Mouse (Mus musculus) adrenal gland (tissue): ENCODE measurements at regions not wholly inside any gene's neighbourhood (a gene's known extent, or its start where the extent isn't known, plus 50 kb on each side); places are given as distances from the start of the nearest gene placed in this dataset.

ENCODE experiments used
- intact Hi-C: fragments of 180-260 bp; cut with DNase I; formaldehyde crosslinking; loops from one replicate; pipeline ENCODE4 v1.15.1; 2025

DNA sequence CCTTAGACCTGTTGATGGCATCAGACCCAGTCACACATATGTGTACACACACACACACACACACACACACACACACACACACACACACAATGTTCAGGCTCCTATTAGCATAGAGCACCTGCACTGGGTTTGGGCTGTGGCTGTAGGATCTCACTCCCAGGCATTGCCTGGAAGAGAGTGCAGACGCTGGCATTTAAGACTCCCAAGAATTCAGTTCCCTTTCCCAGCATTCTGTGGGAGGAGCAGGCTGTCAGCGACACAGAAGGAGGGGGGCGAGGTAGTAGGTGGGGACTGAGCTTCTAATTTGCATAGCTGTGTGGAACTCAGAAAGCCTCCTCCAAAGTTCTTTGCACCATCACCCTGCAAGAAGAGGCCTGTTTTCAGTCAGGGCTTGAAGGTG is 374.2 kb upstream of the Fam49b start:
- intact Hi-C loops, result no loop called here

DNA sequence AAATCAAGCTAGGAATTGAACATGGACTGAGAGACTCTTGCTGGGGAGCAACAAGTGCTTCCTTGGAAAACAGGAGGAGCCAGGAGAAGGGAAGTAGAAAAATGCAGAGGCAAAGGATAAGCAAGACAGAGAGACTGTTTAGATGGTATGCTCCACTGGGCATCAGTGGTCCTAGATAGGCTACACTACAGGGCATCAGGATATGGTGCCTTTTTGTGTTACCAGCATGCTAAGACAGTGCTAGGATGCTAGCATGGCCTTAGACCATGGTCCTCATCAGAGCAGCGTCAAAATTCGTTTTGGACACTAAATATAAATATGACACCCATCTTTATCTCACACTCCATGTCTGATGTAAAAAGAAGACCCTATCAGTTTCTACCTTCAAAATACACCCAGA is 374.6 kb upstream of the Fam49b start:
- intact Hi-C loops, result no loop called here

DNA sequence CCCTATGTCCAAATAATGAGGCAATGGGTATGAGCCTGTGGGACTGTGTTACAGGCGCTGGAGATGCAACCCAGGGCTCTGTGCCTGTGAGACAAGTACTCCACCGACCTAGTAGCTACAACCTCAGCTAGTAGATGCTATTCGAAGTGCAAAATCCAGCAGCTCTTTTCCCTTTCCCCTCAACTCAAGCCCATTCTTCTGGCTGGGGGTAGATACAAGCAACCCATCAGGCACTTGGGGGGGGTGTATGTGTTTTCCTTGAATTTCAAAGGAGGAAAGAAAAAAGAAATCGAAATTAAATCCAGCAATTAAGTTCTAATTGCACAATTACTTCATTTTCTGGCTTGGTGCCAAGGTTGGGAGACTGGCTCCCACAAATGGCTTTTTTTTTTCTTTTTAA is 372.4 kb upstream of the Gm21798 start:
- intact Hi-C loops, result no loop called here

DNA sequence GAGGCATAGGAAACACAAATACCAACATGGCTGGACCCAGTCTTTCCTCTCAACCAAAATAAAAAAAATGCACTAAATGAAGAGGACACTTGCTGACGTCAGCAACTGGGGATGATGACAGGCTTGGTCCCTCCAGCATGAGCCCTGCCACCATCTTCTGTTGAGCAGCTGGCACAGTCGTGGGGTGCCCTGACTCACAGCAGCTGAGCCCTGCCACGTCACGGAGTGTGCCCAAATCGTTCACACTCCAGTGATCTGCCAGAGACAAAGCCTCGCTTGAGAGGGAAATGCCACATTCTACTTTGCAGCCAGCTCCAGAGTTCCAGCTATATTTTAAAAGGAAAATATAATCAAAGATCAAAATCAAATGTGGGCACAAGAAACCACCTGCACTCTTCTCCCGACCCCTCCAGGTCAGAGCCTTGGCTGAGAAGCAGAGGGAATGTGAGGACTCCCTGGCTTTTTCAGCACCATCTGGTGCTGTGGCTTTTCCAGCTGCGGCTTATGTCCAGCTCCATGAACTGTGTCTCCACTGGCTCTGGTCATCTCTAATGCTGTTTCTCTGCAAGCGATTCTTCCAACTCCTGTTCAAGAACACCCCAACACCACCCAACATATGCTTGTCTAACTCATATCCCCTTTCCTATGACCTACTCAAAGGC is 371.0 kb upstream of the Gm21798 start:
- intact Hi-C loops, result no loop called here

DNA sequence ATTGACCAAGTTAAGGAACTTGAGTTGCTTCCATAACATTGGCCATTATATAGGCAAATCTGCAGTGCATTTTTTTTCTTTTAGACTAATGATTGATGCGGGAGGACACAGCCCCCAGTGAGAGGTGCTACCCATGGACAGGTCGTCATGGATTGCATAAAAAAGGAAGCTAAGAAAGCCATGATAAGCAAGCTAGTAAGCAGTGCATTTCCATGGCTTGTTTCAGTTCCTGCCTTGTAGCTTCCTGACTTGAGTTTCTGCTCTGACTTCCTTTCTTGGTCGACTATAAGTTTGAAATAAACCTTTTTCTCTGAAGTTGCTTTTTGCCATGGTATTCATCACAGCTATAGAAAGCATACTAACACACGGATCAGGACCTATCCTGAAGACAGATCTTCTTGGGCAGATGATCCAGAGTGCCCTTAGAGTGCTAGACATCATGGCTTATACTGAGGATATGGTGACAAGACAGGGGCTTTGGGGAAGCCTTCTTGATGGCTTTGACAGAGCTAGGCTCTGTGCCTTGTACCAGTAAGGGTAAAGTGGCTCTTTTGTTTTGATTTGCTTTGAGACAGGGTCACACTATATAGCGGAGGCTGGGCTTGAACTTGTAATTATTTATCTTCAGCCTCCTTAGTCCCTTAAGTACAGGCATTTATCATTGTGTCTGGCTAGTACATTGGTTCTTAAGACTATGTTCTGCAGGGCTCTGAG is 370.1 kb upstream of the Gm21798 start:
- intact Hi-C loops, result no loop called here

DNA sequence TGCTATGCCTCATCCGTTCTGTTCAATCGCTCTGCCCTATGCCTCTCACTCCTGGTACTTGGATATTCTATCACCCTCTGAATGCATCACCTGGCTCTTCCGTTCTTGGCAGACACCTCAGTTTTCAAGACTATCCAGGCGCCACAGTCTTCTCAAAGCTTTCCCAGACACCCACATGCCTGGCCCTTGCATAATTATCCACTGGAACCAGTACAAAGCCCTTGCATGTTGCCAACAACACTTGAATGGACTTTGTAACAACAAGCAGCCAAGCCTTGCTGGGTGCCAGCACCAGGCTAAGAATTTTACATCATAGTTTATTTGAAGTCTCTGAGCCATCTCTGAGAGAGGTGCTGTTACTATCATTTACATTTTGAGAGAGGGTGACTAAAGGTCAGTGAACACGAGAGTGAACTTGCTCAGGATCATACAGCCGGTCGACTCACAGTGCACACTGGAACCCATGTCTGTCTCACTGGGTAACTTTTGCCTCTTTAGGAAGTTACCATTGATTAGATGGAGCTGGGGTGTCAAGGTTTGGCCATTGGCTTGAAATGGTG is 368.8 kb upstream of the Gm21798 start:
- intact Hi-C loops, result no loop called here

DNA sequence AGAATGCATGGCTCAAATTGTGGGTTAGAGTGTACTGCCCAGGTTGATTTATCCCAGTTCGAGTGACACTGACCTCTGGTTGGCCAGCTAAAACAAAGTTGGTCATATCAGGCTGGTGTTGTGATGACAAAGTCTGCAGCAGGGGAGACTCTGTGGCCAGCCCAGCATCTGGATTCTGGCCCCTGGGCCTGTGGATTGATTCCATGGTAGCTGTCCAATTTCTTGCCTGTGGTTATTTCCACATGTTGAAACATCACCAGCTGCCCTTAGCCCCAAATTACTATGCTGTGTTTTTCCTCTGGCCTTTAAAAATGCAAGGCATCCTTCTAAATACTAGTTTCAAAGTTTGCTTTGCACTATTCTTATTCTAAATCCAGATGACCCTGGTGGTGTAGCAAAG is 346.8 kb upstream of the Gm21798 start:
- intact Hi-C loops, result no loop called here

DNA sequence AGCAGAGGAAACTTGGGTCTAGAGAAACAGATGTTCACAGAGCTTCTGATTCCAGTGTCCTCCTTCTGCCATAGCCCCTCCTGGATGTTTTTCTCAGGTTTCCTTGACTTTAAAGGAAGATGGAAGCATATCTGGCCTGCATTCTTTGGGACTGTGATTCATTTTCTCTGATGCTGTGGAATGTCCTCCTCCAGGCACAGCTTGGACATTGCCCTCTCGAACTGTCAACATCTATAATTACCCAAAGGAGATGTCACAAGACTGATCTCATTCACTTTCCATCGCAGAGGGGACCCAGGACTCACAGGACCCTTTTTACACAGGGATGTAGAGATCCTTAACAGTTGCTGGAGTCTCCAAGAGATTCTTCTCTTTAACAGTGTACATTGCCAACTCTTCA is 345.9 kb upstream of the Gm21798 start:
- intact Hi-C loops, result no loop called here

DNA sequence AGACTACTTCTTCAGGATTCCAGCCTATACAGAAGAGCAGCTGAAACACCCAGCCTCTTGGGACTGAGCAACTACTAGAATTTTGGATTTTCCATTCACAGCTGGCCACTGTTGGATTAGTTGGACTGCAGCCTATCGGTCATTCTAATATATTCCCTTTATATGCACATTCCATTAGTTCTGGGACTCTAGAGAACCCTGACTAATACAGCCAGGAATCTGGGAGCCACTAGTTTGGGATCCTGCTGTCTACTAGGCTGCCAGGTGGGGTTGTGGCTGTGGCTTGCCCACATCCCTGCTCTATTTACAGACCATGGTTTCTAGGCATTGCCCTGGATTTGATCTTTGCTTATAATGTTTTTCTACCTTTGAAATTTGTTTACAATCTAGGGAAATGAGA is 343.3 kb upstream of the Gm21798 start:
- intact Hi-C loops, result no loop called here

DNA sequence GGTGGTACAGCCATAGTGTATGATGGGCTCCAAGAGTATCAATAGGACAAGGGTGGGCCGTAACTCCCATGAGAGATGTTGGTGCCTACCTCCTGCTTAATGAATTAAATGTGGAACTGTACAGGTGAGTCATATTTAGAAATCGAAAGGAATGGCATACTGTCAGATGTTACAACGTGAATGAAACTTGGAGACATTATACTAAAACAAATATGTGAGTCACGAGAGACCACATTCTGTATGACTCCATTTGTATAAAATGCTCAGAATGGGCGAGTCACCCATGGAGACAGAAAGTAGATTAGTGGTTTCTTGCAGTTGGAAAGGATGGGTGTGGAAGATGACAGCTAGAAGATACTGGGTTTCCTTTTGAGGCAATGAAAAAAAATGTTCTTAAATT is 340.4 kb upstream of the Gm21798 start:
- intact Hi-C loops, result no loop called here

DNA sequence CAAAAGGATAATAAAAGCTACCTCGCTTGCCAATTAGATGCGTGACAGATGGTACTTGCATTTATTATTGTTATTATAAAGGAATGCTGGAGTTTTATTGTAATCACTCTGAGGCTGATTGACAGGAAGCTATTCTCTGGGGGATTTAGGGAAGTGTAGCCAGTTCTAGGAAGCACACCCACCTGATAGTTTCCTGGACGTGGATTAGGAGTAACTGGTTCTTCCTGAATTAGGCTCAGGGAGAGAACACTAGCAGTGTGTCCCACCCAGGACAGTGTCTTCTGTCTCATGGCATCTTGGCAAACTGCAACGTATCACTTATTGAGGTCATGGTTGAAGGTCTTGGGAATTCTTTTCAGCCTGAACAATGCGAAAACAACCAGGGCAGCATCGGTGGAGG is 336.9 kb upstream of the Gm21798 start:
- intact Hi-C loops, result no loop called here

DNA sequence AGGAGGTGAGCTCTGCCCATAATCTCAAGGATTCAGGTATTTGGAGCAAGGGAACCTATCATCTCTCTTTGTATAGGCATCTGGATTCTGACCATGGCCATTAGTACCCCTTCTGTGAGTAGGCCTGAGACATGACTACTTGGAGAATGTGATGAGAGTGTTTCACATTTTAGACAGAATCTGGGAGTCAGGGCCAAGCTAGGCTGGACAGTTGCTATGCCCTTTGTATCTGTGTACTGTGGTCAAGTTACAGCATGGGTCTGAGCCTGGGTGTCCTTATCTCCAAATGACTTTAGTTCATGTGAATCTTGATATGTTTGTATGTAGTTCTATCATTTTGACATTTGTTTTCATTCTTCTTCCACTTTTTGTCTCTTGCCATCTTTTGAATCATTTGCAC is 336.3 kb upstream of the Gm21798 start:
- intact Hi-C loops, result no loop called here

DNA sequence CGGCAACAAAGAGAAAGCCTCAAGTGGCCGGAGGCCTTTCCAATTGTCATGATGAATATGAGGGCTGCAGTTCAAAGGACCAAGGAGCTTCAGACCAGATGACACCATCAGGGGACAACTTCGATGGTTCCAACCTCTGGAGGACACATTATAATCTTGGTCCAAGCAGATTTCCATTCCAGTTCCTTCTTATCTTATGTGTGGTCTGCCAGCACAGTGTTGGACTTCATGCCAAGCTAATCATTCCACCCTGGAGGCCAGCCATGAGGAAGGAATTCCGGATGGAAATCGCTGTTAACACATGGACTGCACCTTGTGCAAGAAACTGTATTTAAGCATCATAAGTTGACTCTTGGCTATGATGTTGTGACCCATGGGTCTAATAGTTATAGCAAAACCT is 334.5 kb upstream of the Gm21798 start:
- intact Hi-C loops, result no loop called here

DNA sequence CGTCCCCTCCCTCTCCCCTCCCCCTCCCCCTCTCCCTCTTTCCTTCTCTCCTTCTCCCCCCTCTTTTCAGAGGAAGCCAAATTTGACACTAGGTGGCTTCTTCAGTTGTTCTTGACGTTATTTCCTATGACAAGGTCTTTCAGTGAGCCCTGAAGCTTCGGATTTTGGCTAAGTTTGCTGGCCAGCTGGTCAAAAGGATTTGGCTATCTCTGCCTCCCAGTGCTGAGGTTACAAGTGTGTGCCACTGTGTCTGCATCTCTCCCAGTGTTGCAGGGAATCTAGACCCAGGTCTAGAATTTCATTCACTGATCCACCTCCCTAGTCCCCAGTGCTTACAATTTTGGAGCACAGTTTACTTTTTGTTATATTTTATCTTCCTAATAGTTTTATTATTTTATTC is 329.7 kb upstream of the Gm21798 start:
- intact Hi-C loops, result no loop called here

DNA sequence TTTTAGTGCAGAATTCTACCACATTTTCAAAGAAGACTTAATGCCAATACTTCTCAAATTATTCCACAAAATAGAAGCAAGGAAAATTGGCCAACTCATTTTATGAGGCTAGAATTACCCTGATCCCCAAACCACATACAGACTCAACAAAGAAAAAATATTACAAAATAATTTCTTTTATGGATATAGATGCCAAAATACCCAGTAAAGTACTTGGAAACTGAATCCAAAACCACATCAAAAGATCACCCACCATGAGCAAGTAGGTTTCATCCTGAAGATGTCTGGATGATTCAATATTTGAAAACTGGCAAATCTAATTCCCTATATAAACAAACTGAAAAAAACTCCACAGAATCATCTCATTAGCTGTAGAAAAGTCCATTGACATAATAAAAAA is 316.7 kb upstream of the Gm21798 start:
- intact Hi-C loops, result no loop called here

DNA sequence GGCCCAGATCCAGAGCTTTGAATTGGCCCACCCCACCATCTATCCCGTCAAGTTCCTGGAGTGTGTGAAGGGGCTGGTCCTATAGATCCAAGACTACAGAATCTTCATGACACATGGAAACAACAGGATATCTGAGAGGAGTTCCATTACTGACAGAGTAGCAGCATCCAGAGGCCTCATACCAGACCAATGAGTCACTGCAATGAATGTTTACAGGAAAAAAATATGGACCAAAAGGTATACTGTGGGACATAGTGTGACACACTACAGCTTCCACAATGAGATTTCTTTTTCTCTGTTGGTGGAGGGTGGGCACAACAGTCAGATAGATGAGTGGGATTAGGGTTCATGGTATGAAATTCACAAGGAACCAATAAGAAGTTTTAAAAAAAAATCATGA is 316.0 kb upstream of the Gm21798 start:
- intact Hi-C loops, result no loop called here

DNA sequence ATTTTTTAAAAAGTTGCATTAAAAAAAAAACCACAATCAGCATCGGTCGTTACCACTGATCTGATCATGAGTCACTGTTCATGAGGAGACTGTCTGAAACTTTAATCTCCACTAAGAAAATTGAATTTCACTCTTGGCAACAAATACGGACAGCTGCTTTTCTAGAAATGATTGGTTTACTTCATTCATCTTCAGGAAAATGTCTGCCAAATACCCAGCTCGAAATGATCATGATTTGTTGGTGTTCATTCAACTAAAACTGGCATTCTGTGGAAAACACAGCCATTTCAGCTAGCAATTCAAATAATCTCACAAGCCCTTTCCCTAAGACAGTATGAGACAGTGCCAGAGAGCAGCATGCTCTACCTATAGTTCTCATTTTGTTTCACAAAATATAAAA is 312.7 kb upstream of the Gm21798 start:
- intact Hi-C loops, result no loop called here

DNA sequence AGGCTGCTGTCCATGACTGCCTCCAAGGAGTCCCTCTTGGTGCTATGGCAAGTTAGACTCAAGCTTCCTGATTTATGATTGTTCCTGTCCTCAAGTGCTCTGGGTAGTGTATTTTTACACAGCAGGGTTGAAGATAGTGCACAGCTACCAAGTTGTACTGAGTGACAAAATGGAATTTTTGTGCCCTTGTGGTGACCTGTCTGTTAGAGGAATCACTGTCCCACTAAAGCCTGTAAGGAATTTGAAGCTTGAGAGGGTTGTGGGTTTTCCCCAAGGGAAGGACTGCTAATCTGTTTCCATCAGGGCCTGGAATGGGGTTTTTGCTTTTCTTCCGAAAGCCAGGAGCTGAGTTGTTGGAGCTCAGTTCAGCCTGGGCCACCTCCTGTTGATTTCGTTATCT is 306.8 kb upstream of the Gm21798 start:
- intact Hi-C loops, result no loop called here

DNA sequence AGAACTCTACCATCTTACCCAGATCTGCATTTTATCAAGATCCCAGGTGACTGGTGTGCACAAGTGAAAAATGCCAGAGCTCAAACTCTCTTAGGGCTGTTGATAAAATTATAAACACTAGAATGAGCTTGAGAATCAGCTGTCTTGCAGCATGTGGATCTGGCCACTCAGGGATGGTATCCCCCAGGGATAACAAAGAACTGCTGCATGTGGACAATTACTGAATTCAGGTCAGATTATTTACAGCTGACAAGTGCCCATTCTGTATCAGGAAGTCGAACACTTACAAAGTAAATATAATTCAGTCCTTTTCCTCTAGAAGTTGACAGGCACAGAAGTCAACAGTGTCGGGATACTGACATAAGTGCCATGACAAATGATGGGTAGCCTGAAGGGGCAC is 306.3 kb upstream of the Gm21798 start:
- intact Hi-C loops, result no loop called here

DNA sequence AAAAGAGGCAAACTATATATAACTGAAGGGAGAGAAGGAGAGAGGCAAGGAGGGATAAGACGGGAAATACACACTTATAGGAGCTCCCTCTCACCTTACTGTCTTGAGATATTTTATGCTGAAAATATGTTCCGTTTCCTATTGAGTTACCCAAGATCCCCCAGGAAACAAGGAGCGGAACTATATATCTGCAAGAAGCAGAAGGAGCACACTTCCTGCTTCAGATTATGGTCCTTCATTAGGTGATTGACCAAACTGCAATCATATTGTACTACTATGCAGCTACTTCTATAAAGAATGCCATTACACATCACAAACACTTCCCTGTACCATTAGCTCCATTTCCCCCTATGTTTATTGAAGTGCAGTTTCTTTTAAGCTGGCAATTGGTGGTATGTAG is 304.9 kb upstream of the Gm21798 start:
- intact Hi-C loops, result no loop called here

DNA sequence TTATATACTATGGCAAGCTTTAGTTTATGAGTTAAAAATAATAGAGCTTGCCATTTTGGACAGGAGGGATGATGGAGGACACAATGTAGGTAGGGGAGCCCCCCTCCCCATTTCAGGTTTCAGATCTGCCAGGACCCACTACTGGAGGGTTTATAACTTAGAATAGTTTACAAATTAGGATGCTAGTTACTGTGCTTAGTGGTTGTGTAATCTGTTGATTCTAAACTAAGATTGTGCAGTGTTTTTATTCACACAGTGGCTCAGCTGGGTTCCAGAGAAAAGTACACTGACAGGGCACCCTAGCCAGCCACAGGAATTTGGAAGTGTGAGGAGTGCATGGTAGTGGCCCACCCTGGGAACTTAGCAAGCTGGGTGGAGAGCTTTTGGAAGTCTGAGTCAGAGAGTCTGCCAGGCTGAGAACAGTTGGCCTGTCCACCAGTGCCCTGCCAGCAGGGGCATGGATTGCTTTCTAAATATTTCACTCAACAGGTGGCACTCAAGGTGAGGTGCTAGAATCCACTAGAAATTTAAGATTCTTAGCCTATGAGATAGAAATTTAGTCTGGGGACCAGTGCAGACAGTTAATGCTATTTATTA is 303.9 kb upstream of the Gm21798 start:
- intact Hi-C loops, result no loop called here

DNA sequence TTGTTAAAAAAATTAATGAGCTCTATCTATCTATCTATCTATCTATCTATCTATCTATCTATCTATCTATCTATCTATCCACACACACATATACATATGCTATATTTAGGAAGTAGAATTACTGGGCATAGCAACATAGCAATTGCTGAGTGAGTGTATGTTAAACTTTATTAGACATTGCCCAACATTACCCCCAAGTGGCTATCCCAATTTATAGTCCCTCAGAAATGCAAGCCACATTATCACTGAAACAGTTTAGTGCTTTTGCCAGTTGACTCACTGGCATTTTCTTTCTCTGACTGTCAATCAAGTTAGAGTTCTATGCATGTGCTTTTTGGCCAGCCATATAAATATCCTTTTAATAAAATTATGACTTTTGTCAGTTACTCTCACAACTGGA is 302.3 kb upstream of the Gm21798 start:
- intact Hi-C loops, result no loop called here

DNA sequence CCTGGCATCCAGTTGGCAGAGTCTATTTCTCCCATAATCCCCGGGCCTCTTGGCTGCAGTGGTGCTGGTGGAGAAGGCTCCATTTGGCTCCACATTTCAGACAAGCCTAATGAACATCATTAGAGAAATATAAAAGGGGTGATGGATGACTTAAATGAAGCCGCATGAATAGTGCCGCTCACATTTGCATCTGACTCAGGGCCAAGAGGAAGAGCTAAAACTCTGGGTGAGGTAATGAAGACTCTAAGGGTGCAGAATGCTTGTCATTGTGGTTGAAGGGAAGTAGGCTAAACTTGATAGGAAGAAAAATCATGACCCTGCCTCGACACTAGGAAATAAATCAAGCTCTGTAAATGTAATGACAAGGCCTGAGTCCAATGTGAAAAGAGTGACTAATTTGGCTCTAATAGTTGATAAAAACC is 298.3 kb upstream of the Gm21798 start:
- intact Hi-C loops, result no loop called here
